Comparison of ENCODE assay signal across 10 mouse cellular contexts in the genomic region with DNA sequence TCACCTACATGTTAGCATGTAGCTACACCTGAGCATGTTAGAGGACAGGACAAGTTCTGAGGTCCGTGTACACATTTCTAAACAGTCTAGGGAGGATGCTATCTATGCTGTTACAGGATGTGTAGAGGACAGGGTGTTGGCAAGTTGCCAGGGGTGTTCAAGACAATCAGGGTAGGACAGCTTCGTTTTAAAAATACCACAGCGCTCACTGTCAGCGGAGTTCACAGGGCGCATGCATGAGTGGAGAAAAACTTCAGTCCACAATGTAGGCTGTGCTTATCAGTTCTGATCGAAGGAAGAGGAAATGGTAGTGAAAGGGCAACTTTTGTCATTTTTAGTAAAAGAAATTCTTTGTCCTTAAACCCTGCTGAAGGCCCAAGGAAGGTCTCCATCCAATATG.
DNase-seq lines count a peak whose midpoint lies in the region; ATAC-seq and TF ChIP-seq lines count a peak whose summit lies in the region.
"Had no signal": no experiment of that assay in that cellular context is flagged by ENCODE, and none has a peak within 500 bp of the region (broad histone marks: within the 10 kb centered on the region; RNA-seq: fewer than 3 reads in every experiment).

No protein-coding gene starts in this region.

- WGBS in heart, adult 2 months, result 18% methylated on average over 6 of the region's 6 CpGs
- 14% methylated on average over 6 of the region's 6 CpGs for WGBS in heart, embryonic 16.5 days

- no peaks in the 10 kb centered on the region for H3K9me3 ChIP-seq in heart, embryonic 16.5 days (replicated peaks; ENCODE audit: control insufficient read depth, low read length)
- H3K9me3 ChIP-seq: kidney, embryonic 15.5 days had no signal

- DNase-seq in heart, adult 2 months, result peak in 1 of 2 experiments; percentile 44
- DNase-seq in heart, postnatal 36 days, result no peak
- DNase-seq in CD4-positive, CD25-positive, alpha-beta regulatory T cell, adult 2 months (ENCODE audit: low read depth, low spot score), result peak; percentile 87
- peak; percentile 11 to 36 for DNase-seq in natural killer cell, adult 2 months (ENCODE audit: low spot score in 2 of 2)
- DNase-seq in cerebellum, adult 9-10 months, result no peak
- DNase-seq in urinary bladder, postnatal 10 days (ENCODE audit: low spot score), result no peak
- no peak for DNase-seq in layer of hippocampus, postnatal 25 days (ENCODE audit: extremely low spot score in 1 of 2, low spot score in 1 of 2)
- DNase-seq: adrenal gland, adult 8-10 months had no signal

- TF ChIP-seq EP300 in heart, adult 2 months (IDR thresholded peaks at IDR 0.05; ENCODE audit: insufficient read depth, low read depth, low read length), result no peak

- no peak overlapping the region for H3K4me2 ChIP-seq in heart, embryonic 16.5 days (ENCODE audit: low read depth, low read length)
- H3K4me2 ChIP-seq: kidney, embryonic 15.5 days had no signal

- peaks cover 18% of the 10 kb centered on the region for H3K4me1 ChIP-seq in heart, adult 2 months (ENCODE audit: control insufficient read depth, insufficient read depth, low read length)
- H3K4me1 ChIP-seq in heart, embryonic 16.5 days (ENCODE audit: control insufficient read depth, insufficient read depth, low read length), result peaks cover 19% of the 10 kb centered on the region
- H3K4me1 ChIP-seq: kidney, embryonic 15.5 days had no signal

- peaks cover 58% of the 10 kb centered on the region for H3K36me3 ChIP-seq in heart, adult 2 months (ENCODE audit: control insufficient read depth, insufficient read depth, low read length)
- peaks cover 33% of the 10 kb centered on the region for H3K36me3 ChIP-seq in heart, embryonic 16.5 days (ENCODE audit: control insufficient read depth, insufficient read depth)

- no peak overlapping the region for H3K9ac ChIP-seq in heart, adult 2 months (ENCODE audit: low read depth, low read length)
- no peak overlapping the region for H3K9ac ChIP-seq in heart, embryonic 16.5 days (ENCODE audit: low read length)
- H3K9ac ChIP-seq: kidney, embryonic 15.5 days had no signal

- no peaks in the 10 kb centered on the region for H3K27me3 ChIP-seq in heart, adult 2 months (ENCODE audit: control insufficient read depth, insufficient read depth, low read length)
- no peaks in the 10 kb centered on the region for H3K27me3 ChIP-seq in heart, embryonic 16.5 days (ENCODE audit: control insufficient read depth, insufficient read depth, low read length)
- H3K27me3 ChIP-seq: kidney, embryonic 15.5 days had no signal

- peaks cover 3% of the 10 kb centered on the region for H3K79me2 ChIP-seq in heart, adult 2 months (replicated peaks; ENCODE audit: control insufficient read depth, insufficient read depth, low read length)

- H3K27ac ChIP-seq in heart, adult 2 months, result peak overlapping the region; percentile 24; the same call in 1 of the 2 replicates
- peak overlapping the region; percentile 57 for H3K27ac ChIP-seq in heart, embryonic 16.5 days (ENCODE audit: low read length)
- H3K27ac ChIP-seq: kidney, embryonic 15.5 days had no signal

- H3K4me3 ChIP-seq in heart, adult 2 months, result no peak overlapping the region
- H3K4me3 ChIP-seq in heart, embryonic 16.5 days (ENCODE audit: low read length), result no peak overlapping the region
- H3K4me3 ChIP-seq: kidney, embryonic 15.5 days had no signal

- intact Hi-C loops in heart, adult 2 months (cut with DNase I), result no loop called here
- intact Hi-C loops in heart, postnatal 36 days (cut with DNase I), result no loop called here

- peak; percentile 69; the same call in 1 of the 2 replicates for ATAC-seq in heart, embryonic 16.5 days (replicated peaks; ENCODE audit: extremely low read depth, insufficient read depth, low FRiP score)

- no peak for TF ChIP-seq CTCF in heart, adult 2 months (IDR thresholded peaks at IDR 0.05)

- TF ChIP-seq POLR2A in heart, adult 2 months (IDR thresholded peaks at IDR 0.05; ENCODE audit: insufficient read depth, low read depth, low read length), result no peak

Comparison
In these comparisons a context has a peak if more than half of its experiments do, and no peak if none do; other contexts are left out.
1. DNase-seq: peak in CD4-positive, CD25-positive, alpha-beta regulatory T cell, adult 2 months (single experiment) and natural killer cell, adult 2 months (2 of 2); none in heart, postnatal 36 days (0 of 2), cerebellum, adult 9-10 months (single experiment), urinary bladder, postnatal 10 days (single experiment) and layer of hippocampus, postnatal 25 days (0 of 2).